Mouse (Mus musculus) E14TG2a.4 (cell line): ENCODE data around the gene Gm37240.

Source experiments
- H3K27me3 ChIP-seq: 2 replicates; pipeline ENCODE4 v1.6.1; 2014; ENCODE audit warnings: low read length, control low read depth; ENCODE audit not compliant: insufficient read depth
- H3K36me3 ChIP-seq: 2 replicates; pipeline ENCODE4 v1.6.1; 2014; ENCODE audit warnings: low read length, control low read depth; ENCODE audit not compliant: insufficient read depth
- H3K4me1 ChIP-seq: replicated peaks from 2 replicates; pipeline ENCODE4 v1.6.1; 2014; ENCODE audit warnings: low read depth, low read length, control low read depth
- H3K4me3 ChIP-seq: replicated peaks from 2 replicates; pipeline ENCODE4 v1.5.1; 2014; ENCODE audit warnings: mild to moderate bottlenecking, low read length
- H3K9me3 ChIP-seq: 2 replicates; pipeline ENCODE4 v1.6.1; 2014; ENCODE audit warnings: low read length, control low read depth
- CTCF ChIP-seq: conservative IDR thresholded peaks from 2 replicates; pipeline ENCODE4 v1.5.1; 2014; ENCODE audit warnings: low read length
- NANOG ChIP-seq: IDR thresholded peaks from 2 replicates; pipeline ENCODE4 v1.6.1; 2014; ENCODE audit warnings: borderline replicate concordance, low read length, mixed read lengths
- POU5F1 ChIP-seq: IDR thresholded peaks from 2 replicates; pipeline ENCODE4 v1.6.1; 2014; ENCODE audit warnings: low read length, borderline replicate concordance

The Gm37240 gene

DNA sequence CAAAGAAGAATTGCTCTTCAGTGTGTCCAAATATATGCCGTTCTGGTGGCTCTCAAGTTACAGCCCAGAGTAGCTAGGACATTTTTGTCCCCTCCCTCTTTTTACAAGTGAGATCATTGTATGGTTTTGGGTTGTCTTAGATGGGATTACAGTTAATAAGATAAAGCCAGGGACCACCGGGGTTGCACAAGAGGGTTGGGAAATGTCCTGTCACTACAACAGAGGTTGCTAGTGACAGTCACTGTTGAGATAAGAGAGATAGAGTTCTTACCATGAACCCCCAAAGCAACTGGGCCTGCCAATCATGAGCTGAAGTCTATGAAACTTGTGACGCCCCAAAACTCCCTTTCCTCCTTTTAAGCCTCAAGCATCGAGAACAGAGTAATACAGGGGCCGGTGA, 769.6 kb downstream of the Gm37240 start:
- Histone ChIP-seq H3K27me3 (no peaks in the 10 kb centered on the region), H3K4me3 (no peak overlapping the region), H3K9me3 (0 out of 2 replicates have a peak, but pooled peaks cover 3% of the 10 kb centered on the region), H3K36me3 (no peaks in the 10 kb centered on the region), H3K4me1 (no peaks in the 10 kb centered on the region)
- TF ChIP-seq CTCF (no peak), POU5F1 (no peak), NANOG (no peak)

DNA sequence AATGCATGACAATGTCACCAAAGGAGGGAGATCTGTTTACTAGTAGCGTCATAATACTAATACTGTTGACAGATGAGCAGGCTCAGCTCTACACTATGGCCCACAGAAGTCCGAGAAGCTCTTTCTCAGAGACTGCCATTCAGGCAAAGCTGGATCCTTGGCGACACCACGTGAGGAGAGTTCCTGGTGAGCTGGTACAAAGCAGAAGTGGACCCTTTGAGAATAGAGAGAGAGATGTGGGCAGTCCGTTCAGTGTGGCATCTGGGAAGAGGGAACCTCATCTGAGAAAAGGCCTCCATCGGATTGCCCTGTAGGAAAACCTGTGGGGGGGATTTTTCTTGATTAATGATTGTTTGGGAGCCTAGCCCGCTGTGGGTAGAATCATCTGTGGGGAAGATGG, 770.3 kb downstream of the Gm37240 start:
- H3K9me3 ChIP-seq, result 0 out of 2 replicates have a peak, but pooled peaks cover 3% of the 10 kb centered on the region
- no peak overlapping the region for H3K4me3 ChIP-seq
- no peaks in the 10 kb centered on the region for H3K4me1 ChIP-seq
- H3K36me3 ChIP-seq, result no peaks in the 10 kb centered on the region
- no peaks in the 10 kb centered on the region for H3K27me3 ChIP-seq
- TF ChIP-seq CTCF, result no peak
- no peak for TF ChIP-seq POU5F1
- TF ChIP-seq NANOG, result no peak

DNA sequence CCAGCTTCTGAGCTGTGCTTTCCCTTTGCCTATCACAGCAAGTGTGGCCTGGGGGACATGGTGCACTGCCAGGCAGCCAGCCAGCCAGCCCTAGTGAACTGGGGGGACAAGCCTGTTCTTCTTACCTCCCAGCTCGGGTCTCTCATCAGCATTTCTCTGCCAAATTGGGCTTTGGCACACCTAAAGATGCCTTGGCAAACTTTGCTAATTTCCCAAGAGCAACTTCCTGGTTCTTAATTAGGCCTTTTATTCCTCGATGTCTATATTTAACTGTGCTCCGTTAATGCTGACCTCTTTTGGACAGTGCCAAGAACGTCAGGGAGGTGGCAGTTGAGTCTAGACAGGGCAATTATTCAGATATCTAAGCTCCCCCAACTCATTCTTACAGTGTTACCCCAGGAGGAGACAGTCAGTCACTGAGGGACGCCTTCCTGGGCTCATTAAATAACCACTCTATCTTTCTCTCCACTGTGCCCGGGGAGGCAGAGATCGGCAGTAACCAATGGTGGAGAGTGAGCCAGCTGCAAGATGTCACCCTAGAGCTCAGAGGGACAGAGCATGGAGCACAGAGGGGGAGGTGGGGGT, 771.3 kb downstream of the Gm37240 start:
- H3K4me3 ChIP-seq, result no peak overlapping the region
- H3K36me3 ChIP-seq, result no peaks in the 10 kb centered on the region
- TF ChIP-seq POU5F1 (no peak), CTCF (no peak), NANOG (no peak)
- H3K27me3 ChIP-seq, result no peaks in the 10 kb centered on the region
- no peaks in the 10 kb centered on the region for H3K4me1 ChIP-seq
- H3K9me3 ChIP-seq, result 0 out of 2 replicates have a peak, but pooled peaks cover 3% of the 10 kb centered on the region

DNA sequence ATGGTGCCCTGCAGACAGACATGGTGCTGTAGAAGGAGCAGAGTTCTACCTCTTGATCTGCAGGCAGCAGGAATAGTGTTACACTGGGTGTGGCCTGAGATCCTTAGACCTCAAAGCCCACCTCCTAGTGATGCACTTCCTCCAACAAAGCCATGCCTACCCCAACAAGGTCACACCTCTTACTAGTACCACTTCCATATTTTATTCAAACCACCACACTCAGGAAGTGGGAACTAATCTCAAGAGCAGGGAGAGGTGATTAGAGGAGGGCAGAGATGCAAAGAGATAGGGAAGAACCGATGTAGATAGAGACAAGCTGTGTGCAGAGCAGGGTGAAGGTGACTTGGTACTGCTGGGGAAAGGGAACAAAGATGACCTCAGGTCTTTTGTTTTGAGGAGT, 773.8 kb downstream of the Gm37240 start:
- H3K27me3 ChIP-seq, result no peaks in the 10 kb centered on the region
- no peak overlapping the region for H3K4me3 ChIP-seq
- TF ChIP-seq CTCF (no peak), POU5F1 (no peak)
- no peaks in the 10 kb centered on the region for H3K4me1 ChIP-seq
- H3K36me3 ChIP-seq, result no peaks in the 10 kb centered on the region
- 0 out of 2 replicates have a peak, but pooled peaks cover 3% of the 10 kb centered on the region for H3K9me3 ChIP-seq

DNA sequence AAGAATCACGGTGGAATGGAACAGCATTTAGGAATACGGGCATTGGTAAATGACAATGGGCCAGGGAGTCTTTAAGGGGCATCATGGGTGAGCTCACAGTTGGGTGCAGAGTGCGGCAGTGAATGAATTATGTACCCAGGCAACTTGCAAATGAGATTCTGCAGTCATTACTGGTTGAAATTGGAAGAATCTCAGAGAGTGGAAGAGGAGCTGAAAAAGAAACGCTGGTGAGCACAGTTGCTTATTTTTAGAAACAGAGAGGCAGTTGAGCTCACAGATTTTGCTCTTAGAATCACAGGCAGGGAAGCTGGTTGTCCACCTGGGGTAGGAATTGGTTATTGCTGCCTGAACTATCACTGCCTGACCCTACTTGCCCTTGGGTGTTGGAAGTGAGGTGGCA, 776.6 kb downstream of the Gm37240 start:
- no peaks in the 10 kb centered on the region for H3K4me1 ChIP-seq
- no peak for TF ChIP-seq POU5F1
- TF ChIP-seq CTCF, result no peak
- TF ChIP-seq NANOG, result no peak
- H3K36me3 ChIP-seq, result no peaks in the 10 kb centered on the region
- peaks cover 10% of the 10 kb centered on the region; the same call in 1 of the 2 replicates for H3K9me3 ChIP-seq
- H3K4me3 ChIP-seq, result no peak overlapping the region
- H3K27me3 ChIP-seq, result no peaks in the 10 kb centered on the region

DNA sequence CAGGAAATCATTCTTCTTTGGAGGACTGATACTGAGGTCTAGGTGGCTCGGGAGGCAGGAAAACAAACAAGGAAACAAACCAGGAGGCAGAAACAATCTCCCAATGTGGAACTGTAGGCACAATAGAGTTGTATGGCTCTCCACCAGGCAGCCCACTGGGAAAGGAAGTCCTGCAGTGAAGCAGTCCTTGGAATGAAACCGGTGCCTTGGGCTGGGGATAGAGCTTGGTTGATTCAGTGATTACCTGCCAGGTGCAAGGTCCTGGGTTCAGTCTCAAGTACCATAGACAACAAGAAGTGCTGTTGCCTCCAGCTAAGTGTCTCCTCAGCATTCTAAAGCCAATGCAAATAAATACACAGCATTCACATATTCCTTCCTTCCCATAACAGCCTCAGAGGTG, 778.1 kb downstream of the Gm37240 start:
- no peak overlapping the region for H3K4me3 ChIP-seq
- no peak for TF ChIP-seq CTCF
- no peak for TF ChIP-seq NANOG
- TF ChIP-seq POU5F1, result no peak
- no peaks in the 10 kb centered on the region for H3K27me3 ChIP-seq
- H3K36me3 ChIP-seq, result no peaks in the 10 kb centered on the region
- H3K9me3 ChIP-seq, result peaks cover 10% of the 10 kb centered on the region; the same call in 1 of the 2 replicates
- no peaks in the 10 kb centered on the region for H3K4me1 ChIP-seq

DNA sequence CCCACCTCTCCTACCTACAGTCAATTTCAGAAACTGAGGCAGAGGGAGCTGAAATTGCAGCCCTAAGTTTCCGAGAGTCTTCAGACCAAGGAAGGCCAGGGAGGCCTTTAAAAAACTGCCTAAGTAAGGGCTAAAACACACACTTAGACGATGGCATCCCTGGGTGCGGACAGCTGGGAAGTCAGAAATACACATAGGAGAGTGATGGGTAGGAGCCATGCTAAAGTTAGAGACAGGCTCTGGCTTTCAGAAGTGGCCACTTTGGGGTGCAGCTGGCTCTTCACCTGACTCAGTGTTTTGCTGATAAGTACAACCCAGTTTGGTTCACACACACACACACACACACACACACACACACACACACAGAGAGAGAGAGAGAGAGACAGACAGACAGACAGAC, 778.9 kb downstream of the Gm37240 start:
- H3K27me3 ChIP-seq, result no peaks in the 10 kb centered on the region
- no peaks in the 10 kb centered on the region for H3K4me1 ChIP-seq
- TF ChIP-seq CTCF, result no peak
- TF ChIP-seq NANOG, result no peak
- no peak for TF ChIP-seq POU5F1
- peaks cover 7% of the 10 kb centered on the region; the same call in 1 of the 2 replicates for H3K9me3 ChIP-seq
- no peak overlapping the region for H3K4me3 ChIP-seq
- H3K36me3 ChIP-seq, result no peaks in the 10 kb centered on the region

DNA sequence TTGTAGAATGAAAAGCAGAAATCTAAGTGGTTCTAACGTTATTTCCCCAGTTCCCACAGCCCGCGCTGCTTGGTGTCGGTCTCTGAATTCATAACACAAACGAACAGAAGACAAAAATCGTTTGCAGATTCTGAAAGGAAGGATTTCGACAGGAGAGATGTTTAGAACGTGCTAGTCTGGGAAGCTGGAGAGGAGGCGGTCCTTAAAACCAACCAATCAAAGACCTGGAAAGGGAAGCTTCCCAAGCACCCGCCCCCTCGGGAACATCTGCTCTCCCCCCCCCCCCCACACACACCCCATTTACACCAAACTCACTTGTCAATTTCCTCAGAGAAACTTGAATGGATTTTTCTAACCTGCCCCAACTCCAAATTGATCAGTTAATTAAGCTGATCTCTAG, 780.4 kb downstream of the Gm37240 start:
- no peak overlapping the region for H3K4me3 ChIP-seq
- H3K4me1 ChIP-seq, result no peaks in the 10 kb centered on the region
- no peaks in the 10 kb centered on the region for H3K27me3 ChIP-seq
- peaks cover 7% of the 10 kb centered on the region; the same call in 1 of the 2 replicates for H3K9me3 ChIP-seq
- H3K36me3 ChIP-seq, result no peaks in the 10 kb centered on the region
- TF ChIP-seq CTCF (no peak), NANOG (no peak), POU5F1 (no peak)

DNA sequence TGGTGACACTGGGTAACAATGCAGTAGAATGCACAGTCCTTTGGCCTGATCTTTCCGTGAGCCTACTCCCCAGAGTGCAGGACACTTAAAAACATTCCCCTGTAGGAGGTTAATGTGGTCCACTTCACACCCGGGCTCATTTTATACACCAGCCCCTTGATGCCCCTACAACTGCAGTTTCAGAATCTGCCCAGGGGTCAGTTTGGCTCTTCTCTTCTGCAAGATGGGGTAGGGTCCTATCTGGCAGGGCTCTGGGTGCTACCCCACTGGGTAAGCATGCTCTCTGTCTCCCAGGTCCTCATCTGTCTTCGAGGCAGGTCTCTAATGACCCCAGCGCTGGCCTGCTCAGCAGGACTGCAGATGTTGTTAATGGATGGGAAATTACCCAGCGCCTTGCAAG, 783.0 kb downstream of the Gm37240 start:
- Histone ChIP-seq H3K4me1 (no peaks in the 10 kb centered on the region), H3K36me3 (no peaks in the 10 kb centered on the region), H3K27me3 (no peaks in the 10 kb centered on the region), H3K4me3 (no peak overlapping the region), H3K9me3 (peaks cover 7% of the 10 kb centered on the region; the same call in 1 of the 2 replicates)
- no peak for TF ChIP-seq CTCF
- no peak for TF ChIP-seq NANOG
- TF ChIP-seq POU5F1, result no peak

DNA sequence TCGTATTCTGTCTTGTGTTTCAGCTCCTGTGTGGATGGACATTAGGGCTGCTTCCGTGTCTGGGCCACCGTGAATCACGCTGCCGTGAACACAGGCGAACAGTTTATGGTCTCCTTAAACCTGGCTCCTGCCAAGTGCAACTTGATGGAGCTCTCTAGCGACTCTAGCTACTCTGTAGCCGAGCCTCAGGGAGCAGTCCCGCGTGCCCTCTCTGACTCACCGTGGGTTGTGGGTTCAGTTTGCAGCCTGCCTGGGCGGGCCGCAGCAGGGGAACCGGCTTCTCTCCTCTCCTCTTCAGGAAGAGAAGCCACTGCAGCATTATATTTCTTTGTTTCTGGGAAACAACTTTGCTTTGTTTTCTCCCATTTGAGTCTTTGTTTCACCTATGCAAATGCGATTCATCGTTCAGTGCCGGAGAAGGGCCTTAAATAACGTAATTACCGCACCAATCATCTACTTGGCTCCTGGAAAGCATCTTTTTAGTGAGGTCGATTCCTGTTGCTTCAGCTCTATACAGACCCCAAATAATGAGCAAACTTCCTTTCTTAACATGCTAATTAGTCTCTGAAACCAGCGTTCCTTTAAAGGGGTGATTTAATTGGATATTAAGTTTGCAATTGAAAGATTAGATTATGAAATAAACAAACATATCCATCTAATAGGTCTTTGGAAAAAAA, 806.3 kb downstream of the Gm37240 start:
- H3K4me1 ChIP-seq, result peaks cover 7% of the 10 kb centered on the region; the same call in 1 of the 2 replicates
- no peaks in the 10 kb centered on the region for H3K27me3 ChIP-seq
- no peak overlapping the region for H3K4me3 ChIP-seq
- no peaks in the 10 kb centered on the region for H3K9me3 ChIP-seq
- H3K36me3 ChIP-seq, result no peaks in the 10 kb centered on the region
- TF ChIP-seq CTCF, result no peak
- no peak for TF ChIP-seq NANOG
- no peak for TF ChIP-seq POU5F1
